In genomic region chr14:87044401-87044806, GRCm38 (mm10) we compare ENCODE assay signal across 14 mouse cellular contexts.
DNase-seq lines count a peak whose midpoint lies in the region; ATAC-seq and TF ChIP-seq lines count a peak whose summit lies in the region.
"Had no signal": no experiment of that assay in that cellular context is flagged by ENCODE, and none has a peak within 500 bp of the region (broad histone marks: within the 10 kb centered on the region; RNA-seq: fewer than 3 reads in every experiment).

No protein-coding gene starts in this region.

- H3K36me3 ChIP-seq in liver, postnatal 0 days (replicated peaks; ENCODE audit: insufficient read depth, low read length), result no peaks in the 10 kb centered on the region
- H3K36me3 ChIP-seq: embryonic facial prominence, embryonic 13.5 days had no signal

- no peak overlapping the region for H3K4me2 ChIP-seq in liver, postnatal 0 days (ENCODE audit: low read depth, low read length)
- H3K4me2 ChIP-seq: embryonic facial prominence, embryonic 13.5 days had no signal

- DNase-seq in embryo, embryonic 10 days (ENCODE audit: low spot score), result peak; percentile 28
- DNase-seq in embryo, embryonic 11 days, result no peak
- peak; percentile 84 for DNase-seq in 416B (ENCODE audit: low read depth)
- DNase-seq in c-Kit-positive CD71-negative TER-119-negative erythroid progenitor cells, embryonic 14.5 days (ENCODE audit: low read depth), result peak; percentile 14
- no peak for DNase-seq in liver, postnatal 0 days
- no peak for DNase-seq in right cerebral cortex, adult 18-20 months
- DNase-seq in testis, postnatal 14 days (ENCODE audit: low spot score), result no peak
- no peak for DNase-seq in right cerebral cortex, postnatal 14 days
- DNase-seq: adrenal gland, adult 8-10 months; cerebellum, adult 18-20 months; kidney, postnatal 36 days; right cerebral cortex, postnatal 4 days had no signal

- H3K9me3 ChIP-seq in liver, postnatal 0 days (ENCODE audit: low read length), result no peaks in the 10 kb centered on the region
- H3K9me3 ChIP-seq: embryonic facial prominence, embryonic 13.5 days had no signal

- no peak overlapping the region for H3K27ac ChIP-seq in liver, postnatal 0 days (ENCODE audit: low read depth)
- H3K27ac ChIP-seq: embryonic facial prominence, embryonic 13.5 days had no signal

- no peaks in the 10 kb centered on the region for H3K27me3 ChIP-seq in liver, postnatal 0 days (ENCODE audit: insufficient read depth, low read length)
- H3K27me3 ChIP-seq: embryonic facial prominence, embryonic 13.5 days had no signal

- ATAC-seq in liver, postnatal 0 days, result peak; percentile 36
- ATAC-seq: forebrain, embryonic 16.5 days had no signal

- H3K4me1 ChIP-seq in liver, postnatal 0 days (ENCODE audit: insufficient read depth), result no peaks in the 10 kb centered on the region
- H3K4me1 ChIP-seq: embryonic facial prominence, embryonic 13.5 days had no signal

- no peak for TF ChIP-seq CTCF in liver, postnatal 0 days (IDR thresholded peaks at IDR 0.05; ENCODE audit: low read depth)

- no peak for TF ChIP-seq EP300 in liver, postnatal 0 days (IDR thresholded peaks at IDR 0.05; ENCODE audit: low read depth)

- 22% methylated on average over 5 of the region's 5 CpGs for WGBS in liver, postnatal 0 days (ENCODE audit: insufficient replicate concordance)

- no peak overlapping the region for H3K9ac ChIP-seq in liver, postnatal 0 days (replicated peaks)
- H3K9ac ChIP-seq: embryonic facial prominence, embryonic 13.5 days had no signal

- no peak overlapping the region for H3K4me3 ChIP-seq in liver, postnatal 0 days (ENCODE audit: low read depth, low read length)
- H3K4me3 ChIP-seq: embryonic facial prominence, embryonic 13.5 days had no signal

Comparison
In these comparisons a context has a peak if more than half of its experiments do, and no peak if none do; other contexts are left out.
1. DNase-seq: peak in embryo, embryonic 10 days (single experiment), 416B (single experiment) and c-Kit-positive CD71-negative TER-119-negative erythroid progenitor cells, embryonic 14.5 days (single experiment); none in embryo, embryonic 11 days (single experiment), liver, postnatal 0 days (single experiment), right cerebral cortex, adult 18-20 months (single experiment), testis, postnatal 14 days (single experiment) and right cerebral cortex, postnatal 14 days (single experiment).